Mouse (Mus musculus): ENCODE results near the gene Tbx5.

The Tbx5 gene

DNA sequence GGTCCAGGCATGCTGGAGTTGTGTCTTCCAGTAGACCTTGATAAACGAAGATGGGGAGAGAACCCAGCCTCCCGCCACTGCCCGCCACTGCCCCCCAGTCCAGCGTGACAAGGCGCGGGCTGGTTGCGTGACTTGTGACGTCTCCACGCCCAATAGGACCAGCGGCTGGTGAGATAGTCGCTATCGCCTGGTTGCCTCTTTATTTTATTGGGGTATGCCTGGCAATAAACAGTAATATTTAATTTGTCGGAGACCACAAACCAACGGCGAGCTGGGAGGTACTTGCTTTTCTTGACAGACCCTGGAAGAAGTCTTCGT is at the start of gene Tbx5:
Tbx5 (plus strand) TSS at position 190 of the 318 bp plus-strand sequence.
- no peak for DNase-seq (ENCODE audit: low spot score)

DNA sequence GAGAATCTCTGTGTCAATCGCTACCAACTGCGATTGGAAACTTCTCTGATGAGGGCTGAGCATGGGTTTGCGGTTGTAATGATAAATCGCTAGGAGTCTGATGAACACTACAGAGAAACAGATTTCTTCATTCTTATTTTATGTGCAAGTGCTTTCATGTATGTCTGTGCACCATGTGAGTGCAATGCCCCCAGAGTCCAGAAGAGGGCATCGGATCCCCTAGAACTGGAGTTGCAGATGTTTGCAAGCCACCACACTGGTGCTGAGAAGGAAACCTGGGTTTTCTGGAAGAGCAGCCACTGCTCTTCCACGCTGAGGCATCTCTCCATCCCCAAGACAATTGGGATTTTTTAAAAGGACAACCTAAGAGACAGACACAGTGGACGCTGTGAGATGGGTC is 46.5 kb upstream of the Tbx5 start:
- no peak for DNase-seq (ENCODE audit: low spot score)

- no peak for DNase-seq (ENCODE audit: low spot score)
Observed at GRCm38 (mm10) chr5:119791664-119792063, 40.8 kb upstream of the Tbx5 start.

DNA sequence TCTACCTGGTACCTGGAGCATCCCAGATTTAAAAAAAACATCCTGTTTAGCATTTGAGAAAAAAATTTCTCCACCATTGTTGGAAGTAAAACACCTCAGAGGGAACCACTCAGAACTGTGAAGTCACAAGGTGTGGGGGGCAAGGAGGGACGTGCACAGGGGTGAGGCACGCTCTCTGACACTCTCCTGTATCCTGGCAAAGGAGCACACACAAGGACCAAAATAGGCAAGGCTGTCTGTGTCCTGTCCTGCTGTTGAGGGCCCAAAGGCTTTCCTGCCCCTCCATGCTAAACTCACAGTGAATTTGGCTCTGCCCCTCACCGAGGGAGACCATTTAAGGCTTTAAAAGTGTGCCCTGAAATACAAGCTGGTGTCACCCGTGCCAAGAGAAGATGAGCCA is 38.5 kb upstream of the Tbx5 start:
- no peak for DNase-seq (ENCODE audit: low spot score)

- no peak for DNase-seq (ENCODE audit: low spot score)
Observed at GRCm38 (mm10) chr5:119795376-119795775, 37.1 kb upstream of the Tbx5 start.

DNA sequence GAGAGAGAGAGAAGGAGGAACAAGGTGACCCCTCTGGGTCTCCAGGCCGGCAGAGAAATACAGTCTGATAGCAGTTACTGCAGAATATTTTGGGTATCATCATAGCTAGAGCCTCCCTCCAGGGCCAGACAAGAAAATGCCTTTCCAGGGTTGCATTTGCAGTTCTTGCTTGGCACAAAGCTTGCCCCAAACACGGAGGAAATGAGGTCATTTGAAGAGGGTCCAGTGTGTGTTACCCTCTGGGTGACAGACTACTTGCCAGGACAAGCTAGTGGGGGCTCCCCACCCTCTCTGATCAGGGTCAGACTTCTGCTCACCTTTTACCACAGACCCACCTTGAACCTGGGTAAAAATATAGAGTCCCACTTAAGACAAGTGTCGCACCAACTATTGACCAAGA is 36.7 kb upstream of the Tbx5 start:
- DNase-seq (ENCODE audit: low spot score) = no peak

- no peak for DNase-seq (ENCODE audit: low spot score)
Observed at GRCm38 (mm10) chr5:119796443-119797160, 35.9 kb upstream of the Tbx5 start.

DNA sequence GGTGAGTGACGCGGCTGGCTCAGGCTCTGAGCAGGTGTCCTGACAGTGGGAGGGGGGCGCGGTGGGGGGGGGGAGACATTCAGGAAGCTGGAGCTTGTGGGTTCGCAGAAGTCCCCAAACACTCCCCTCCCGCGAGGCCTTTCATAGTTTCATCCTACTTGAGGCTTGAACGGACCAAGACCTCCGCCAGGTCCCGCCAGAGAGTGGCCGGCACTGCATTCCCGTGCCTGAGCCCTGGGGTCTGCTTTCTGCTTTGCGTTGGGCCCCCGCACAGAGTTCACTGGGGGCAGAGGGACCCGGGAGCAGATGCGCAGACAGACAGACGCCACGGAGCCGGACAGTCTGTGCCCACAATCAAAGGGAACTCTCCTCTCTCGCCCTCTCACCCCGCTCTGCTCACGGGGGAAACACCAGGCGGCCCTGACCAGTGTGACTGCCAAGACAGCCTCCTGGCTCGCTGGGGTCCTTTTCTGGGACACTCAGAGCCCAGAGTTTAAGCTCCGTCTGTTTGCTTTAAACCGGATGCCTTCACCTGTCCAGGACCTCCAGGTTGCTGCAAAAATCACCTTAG is 34.8 kb upstream of the Tbx5 start:
- DNase-seq (ENCODE audit: low spot score) = no peak

DNA sequence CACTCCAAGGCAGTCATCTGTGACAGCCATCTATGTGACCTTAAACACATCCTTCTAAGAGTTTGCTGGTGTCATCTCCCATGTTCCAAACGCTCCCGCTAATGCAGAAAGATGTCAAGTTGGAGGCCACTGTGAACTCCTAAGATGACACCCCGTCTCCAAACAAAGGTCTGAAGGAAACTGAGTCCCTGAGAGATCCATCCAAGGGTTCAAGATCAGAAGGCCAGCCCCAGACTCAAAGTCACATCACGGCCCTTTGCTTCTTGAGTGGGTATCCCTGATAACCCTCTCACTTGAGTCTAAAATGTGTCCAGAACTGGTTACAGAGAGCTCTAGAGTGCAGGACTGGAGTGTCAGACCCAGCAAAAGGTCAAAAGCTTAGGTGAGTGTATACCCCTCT is 34.2 kb upstream of the Tbx5 start:
- DNase-seq (ENCODE audit: low spot score) = no peak

DNA sequence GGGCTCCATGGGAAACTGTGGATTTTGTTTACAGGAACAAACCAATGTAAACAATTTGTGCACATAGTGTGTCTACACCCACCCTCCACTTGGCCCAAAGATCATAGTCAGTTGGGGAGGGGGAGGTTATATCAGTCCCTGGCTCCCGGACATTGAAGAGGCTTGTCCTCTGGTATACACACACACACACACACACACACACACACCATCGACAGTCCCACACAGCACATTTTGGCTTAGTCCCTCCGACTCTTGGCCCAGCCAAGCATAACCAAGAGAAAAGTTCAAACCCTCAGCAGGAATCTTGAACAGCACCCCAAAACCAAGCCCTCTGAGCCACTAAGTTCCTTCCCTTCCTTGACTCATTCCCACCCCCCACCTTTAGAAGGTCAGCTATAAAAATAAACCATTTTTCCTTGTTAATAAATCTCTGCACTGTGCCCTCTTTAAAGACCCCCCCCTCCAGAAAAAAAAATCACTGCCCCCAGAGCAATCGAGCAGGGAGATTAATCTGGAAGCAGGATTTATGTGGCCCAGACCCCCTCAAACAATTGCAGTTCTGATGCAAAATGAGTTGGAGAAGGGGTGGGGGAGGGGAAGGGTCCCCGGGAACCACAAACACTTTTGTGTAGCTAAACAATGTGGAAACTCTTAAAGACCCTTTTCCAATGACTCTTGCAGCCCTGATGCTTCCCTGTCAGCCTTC is 33.6 kb upstream of the Tbx5 start:
- DNase-seq (ENCODE audit: low spot score) = no peak

- no peak for DNase-seq (ENCODE audit: low spot score)
Observed at GRCm38 (mm10) chr5:119799419-119800242, 32.8 kb upstream of the Tbx5 start.

DNA sequence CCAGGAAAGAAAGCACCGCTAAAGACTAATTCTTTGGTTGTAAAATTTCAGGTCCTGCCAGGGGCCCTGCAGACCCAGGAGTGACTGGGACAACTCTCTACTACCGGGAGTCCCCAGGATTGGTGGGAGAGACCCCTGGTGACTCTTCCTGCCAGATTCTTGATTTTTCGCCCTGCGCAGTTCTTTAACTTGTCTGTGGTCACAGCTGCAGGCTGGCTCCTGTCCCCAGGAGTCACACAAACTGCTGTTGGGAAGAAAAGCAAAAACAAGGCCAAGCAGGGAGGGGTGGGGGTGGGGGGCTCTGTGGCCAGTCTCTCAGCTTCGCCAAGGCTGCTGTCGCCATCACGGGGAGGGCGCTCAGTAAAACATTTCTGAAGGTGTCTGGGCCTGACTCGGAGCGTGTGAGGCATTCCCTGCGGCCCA is 32.2 kb upstream of the Tbx5 start:
- DNase-seq (ENCODE audit: low spot score) = no peak

DNA sequence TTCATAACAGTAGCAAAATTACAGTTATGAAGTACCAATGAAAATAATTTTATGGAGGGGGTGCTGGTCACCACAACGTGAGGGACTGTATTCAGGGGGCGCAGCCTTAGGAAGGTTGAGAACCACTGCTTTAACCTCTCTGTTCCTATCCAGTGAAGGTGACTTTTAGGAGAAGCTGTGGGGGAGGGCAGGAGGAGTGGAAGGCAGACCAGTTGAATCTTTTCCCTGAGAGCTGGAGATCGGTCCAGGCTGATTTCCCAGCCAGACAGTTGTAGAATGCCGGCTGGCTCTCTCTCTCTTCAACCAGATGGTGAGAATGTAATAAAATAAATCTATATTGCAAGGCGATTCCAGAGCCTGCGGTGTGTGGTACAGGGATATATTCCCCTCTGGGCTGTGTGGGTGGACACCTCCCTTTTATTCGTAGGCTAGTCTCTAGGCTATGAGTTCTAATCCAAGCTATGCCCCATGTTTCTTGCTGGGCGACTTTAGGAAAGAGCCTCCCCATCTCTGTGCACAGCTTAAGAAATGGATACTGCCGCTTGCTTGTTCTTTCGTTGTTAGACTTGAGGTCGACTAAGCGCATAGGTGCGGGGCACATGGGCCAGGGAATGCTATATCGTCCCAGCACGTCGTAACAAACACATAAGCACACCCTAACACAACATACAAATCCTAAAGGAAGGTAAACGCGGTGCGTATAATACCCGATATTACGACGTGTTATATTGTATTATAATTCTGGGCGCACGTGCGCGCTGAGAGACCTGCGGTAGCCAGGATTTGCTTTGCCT is 29.7 kb upstream of the Tbx5 start:
- no peak for DNase-seq (ENCODE audit: low spot score)

DNA sequence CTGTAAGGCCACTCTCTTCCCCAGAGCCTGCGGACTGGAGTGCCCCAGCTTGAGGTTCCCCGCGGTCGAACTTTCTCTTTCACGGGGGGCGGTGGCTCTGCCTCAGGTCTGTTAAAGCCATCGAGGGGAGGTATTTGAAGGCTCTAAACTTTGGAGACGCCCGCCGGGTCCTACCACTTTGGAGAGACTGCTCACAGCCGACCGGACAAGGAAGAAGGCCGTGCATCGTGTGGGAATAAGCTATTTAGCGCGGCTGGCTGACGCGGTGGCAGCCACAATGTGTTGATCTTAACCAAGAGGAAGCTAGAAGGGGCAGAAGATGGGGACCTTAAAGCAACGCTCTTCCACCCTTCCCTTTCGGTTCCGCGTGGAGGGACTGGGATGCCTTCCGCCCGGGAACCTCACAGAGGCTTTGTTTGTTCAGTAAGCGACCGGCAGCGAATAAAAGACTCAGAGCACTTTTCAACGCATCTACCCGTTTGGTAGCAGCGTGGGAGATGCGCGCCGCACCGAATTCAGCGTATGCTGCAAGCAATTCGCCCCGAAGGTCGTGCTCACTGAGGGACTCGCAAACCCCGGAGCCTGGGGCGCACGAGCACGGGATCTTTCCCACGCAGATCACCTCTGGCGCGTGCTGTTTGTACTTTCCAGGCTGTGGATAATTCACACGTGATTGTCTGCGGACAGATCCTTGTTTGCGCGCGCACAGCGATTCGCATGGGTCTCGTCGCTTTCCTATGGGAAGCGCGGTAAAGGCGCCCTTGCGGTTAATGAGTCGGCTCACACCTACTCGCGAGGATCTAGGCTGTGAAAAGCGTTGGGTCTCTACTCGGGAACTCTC is 28.8 kb upstream of the Tbx5 start:
- DNase-seq (ENCODE audit: low spot score) = no peak

DNA sequence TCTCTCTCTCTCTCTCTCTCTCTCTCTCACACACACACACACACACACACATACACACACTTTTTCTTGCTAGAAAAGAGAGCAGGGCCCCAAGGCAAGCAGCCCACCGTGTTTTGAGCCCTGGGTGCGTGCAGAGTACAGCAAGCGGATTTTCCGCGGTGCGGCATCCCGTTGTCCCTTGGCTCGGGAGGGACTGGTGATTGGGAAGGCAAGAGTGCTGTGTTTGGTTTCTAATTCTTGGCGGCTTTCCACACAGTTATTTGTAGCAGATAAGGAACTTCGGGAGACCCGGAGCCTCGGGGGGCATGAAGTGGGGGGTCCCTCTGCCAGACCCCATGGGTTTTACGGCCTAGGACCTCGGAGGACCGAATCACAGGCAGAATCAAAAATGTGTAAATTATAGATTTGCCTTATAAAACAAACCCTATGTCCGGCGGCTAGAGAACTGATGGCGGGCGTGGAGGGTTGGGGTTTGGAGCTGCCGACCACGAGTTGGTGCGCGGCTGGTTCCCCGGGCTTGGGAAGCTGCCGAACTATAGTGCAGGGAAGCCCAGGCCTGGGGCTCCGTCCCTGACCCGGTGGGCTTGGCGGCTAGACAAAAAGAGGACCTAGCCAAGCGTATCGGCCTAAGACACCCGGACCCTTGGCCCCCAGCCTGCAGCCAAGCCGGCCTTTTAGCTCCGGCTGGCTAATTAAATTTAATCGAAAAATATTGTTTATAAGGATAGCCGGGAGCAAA is 28.0 kb upstream of the Tbx5 start:
- DNase-seq (ENCODE audit: low spot score) = no peak

GRCm38 (mm10) chr5:119805636-119806035 is 26.8 kb upstream of the Tbx5 start:
- DNase-seq (ENCODE audit: low spot score) = no peak

GRCm38 (mm10) chr5:119806467-119806866 is 26.0 kb upstream of the Tbx5 start:
- no peak for DNase-seq (ENCODE audit: low spot score)

- DNase-seq (ENCODE audit: low spot score) = no peak
Observed at GRCm38 (mm10) chr5:119807481-119808183, 24.8 kb upstream of the Tbx5 start.

- no peak for DNase-seq (ENCODE audit: low spot score)
Observed at GRCm38 (mm10) chr5:119808713-119809112, 23.8 kb upstream of the Tbx5 start.
